ENCODE assay signal across 8 mouse cellular contexts in the genomic region with DNA sequence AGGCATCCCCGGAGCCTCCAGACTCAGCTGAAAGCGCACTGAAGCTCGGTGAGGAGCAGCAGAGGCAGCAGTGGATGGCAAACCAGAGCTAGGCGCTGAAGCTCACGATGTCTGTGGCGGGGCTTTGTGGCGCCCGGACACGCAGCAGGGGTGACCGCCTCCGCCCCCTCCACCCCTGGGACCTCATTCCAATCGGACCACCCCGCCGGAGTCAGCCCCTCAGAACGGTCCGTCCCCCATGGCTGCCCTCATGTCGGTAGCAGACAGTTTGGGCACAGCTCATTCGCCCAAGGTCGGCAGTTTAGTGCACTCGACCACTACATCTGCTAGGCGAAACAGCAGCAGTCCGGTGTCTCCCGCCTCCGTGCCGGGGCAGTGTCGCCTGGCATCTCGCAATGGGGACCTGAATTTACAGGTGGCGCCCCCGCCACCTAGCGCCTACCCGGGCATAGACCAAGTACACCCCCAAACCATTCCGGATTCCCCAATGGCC. TPM values are rescaled to one million over a fixed set of nuclear protein-coding genes. Genes with fewer than 3 reads are reported as not detected.
A peak's percentile ranks its signal among the peaks of the same experiment; 100 is the strongest.
DNase-seq lines count a peak whose midpoint lies in the region; ATAC-seq lines count a peak whose summit lies in the region.

No protein-coding gene starts in this region.

- WGBS in heart, embryonic 10.5 days: under 1% methylated on average over 32 of the region's 32 CpGs
- WGBS in embryonic facial prominence, embryonic 14.5 days: 3% methylated on average over 21 of the region's 32 CpGs
- 2% methylated on average over 32 of the region's 32 CpGs for WGBS in intestine, embryonic 15.5 days
- 2% methylated on average over 32 of the region's 32 CpGs for WGBS in stomach, embryonic 16.5 days

- H3K27ac ChIP-seq in heart, embryonic 10.5 days: 0 out of 2 replicates have a peak overlapping the region, but pooled peaks have one; percentile 6
- H3K27ac ChIP-seq in embryonic facial prominence, embryonic 14.5 days (replicated peaks; ENCODE audit: low read depth, low read length): no peak overlapping the region
- H3K27ac ChIP-seq in intestine, embryonic 15.5 days: no peak overlapping the region
- H3K27ac ChIP-seq in stomach, embryonic 16.5 days (ENCODE audit: low read length): no peak overlapping the region

- peaks cover 25% of the 10 kb centered on the region for H3K27me3 ChIP-seq in heart, embryonic 10.5 days (ENCODE audit: insufficient read depth, poor library complexity, severe bottlenecking)
- peaks cover 9% of the 10 kb centered on the region; the same call in 1 of the 2 replicates for H3K27me3 ChIP-seq in embryonic facial prominence, embryonic 14.5 days (replicated peaks; ENCODE audit: control insufficient read depth, insufficient read depth, low read length)
- H3K27me3 ChIP-seq in intestine, embryonic 15.5 days (replicated peaks): peaks cover 7% of the 10 kb centered on the region
- H3K27me3 ChIP-seq in stomach, embryonic 16.5 days (ENCODE audit: control insufficient read depth, insufficient read depth, low read length): no peaks in the 10 kb centered on the region

- H3K9ac ChIP-seq in embryonic facial prominence, embryonic 14.5 days (ENCODE audit: low read depth, low read length): peak overlapping the region; percentile 60
- H3K9ac ChIP-seq in intestine, embryonic 15.5 days: peak overlapping the region; percentile 36
- peak overlapping the region; percentile 62 for H3K9ac ChIP-seq in stomach, embryonic 16.5 days (ENCODE audit: low read length)

- intact Hi-C loops in heart, postnatal 36 days (cut with DNase I): no loop called here

- H3K4me2 ChIP-seq in embryonic facial prominence, embryonic 14.5 days (ENCODE audit: low read depth, low read length): peak overlapping the region; percentile 87
- peak overlapping the region; percentile 88 for H3K4me2 ChIP-seq in intestine, embryonic 15.5 days (replicated peaks)
- peak overlapping the region; percentile 85 for H3K4me2 ChIP-seq in stomach, embryonic 16.5 days (ENCODE audit: low read depth, low read length)

- H3K9me3 ChIP-seq in heart, embryonic 10.5 days: no peaks in the 10 kb centered on the region
- H3K9me3 ChIP-seq in embryonic facial prominence, embryonic 14.5 days (ENCODE audit: control insufficient read depth, low read length): peaks cover 9% of the 10 kb centered on the region
- no peaks in the 10 kb centered on the region for H3K9me3 ChIP-seq in intestine, embryonic 15.5 days
- 0 out of 2 replicates have a peak, but pooled peaks cover 14% of the 10 kb centered on the region for H3K9me3 ChIP-seq in stomach, embryonic 16.5 days (replicated peaks; ENCODE audit: control insufficient read depth, low read length)

- no peaks in the 10 kb centered on the region for H3K36me3 ChIP-seq in heart, embryonic 10.5 days
- no peaks in the 10 kb centered on the region for H3K36me3 ChIP-seq in embryonic facial prominence, embryonic 14.5 days (ENCODE audit: control insufficient read depth, insufficient read depth, low read length)
- H3K36me3 ChIP-seq in intestine, embryonic 15.5 days: no peaks in the 10 kb centered on the region
- H3K36me3 ChIP-seq in stomach, embryonic 16.5 days (ENCODE audit: control insufficient read depth, insufficient read depth, low read length): no peaks in the 10 kb centered on the region

- peak; percentile 33; the same call in 1 of the 2 replicates for ATAC-seq in embryonic facial prominence, embryonic 14.5 days (ENCODE audit: low read depth)
- ATAC-seq in intestine, embryonic 15.5 days: peak; percentile 43; the same call in 1 of the 2 replicates
- ATAC-seq in megakaryocyte progenitor cell, adult 5-6 weeks (replicated peaks; ENCODE audit: poor library complexity): peak; percentile 26; the same call in 1 of the 2 replicates
- ATAC-seq in stomach, embryonic 16.5 days (ENCODE audit: insufficient read depth, low FRiP score): no peak

- peaks cover 8% of the 10 kb centered on the region for H3K4me1 ChIP-seq in heart, embryonic 10.5 days
- H3K4me1 ChIP-seq in embryonic facial prominence, embryonic 14.5 days (ENCODE audit: control insufficient read depth, insufficient read depth, low read length): no peaks in the 10 kb centered on the region
- no peaks in the 10 kb centered on the region; the same call in 1 of the 2 replicates for H3K4me1 ChIP-seq in intestine, embryonic 15.5 days (replicated peaks)
- peaks cover 7% of the 10 kb centered on the region; the same call in 1 of the 2 replicates for H3K4me1 ChIP-seq in stomach, embryonic 16.5 days (ENCODE audit: control insufficient read depth, insufficient read depth, low read length)

- DNase-seq in heart, embryonic 10.5 days (ENCODE audit: low spot score): no peak
- no peak for DNase-seq in heart, postnatal 36 days
- DNase-seq in Muller cell, postnatal 12 days (ENCODE audit: inconsistent ontology term): peak; percentile 19
- DNase-seq in embryonic facial prominence, embryonic 14.5 days (ENCODE audit: low spot score): peak; percentile 12
- no peak for DNase-seq in cerebellum, adult 9-11 months

- peak overlapping the region; percentile 60 for H3K4me3 ChIP-seq in heart, embryonic 10.5 days
- H3K4me3 ChIP-seq in embryonic facial prominence, embryonic 14.5 days (ENCODE audit: low read depth, low read length): peak overlapping the region; percentile 44
- H3K4me3 ChIP-seq in intestine, embryonic 15.5 days (replicated peaks): peak overlapping the region; percentile 37
- peak overlapping the region; percentile 48 for H3K4me3 ChIP-seq in stomach, embryonic 16.5 days (replicated peaks; ENCODE audit: low read length)

RNA-seq across cellular contexts. Expression of a gene that starts 19.9 kb away (rescaled TPM):
- 28.2 and 32.6 TPM in 2 replicates for polyA plus RNA-seq in heart, embryonic 10.5 days (2016; fragmentation: Nextera tagmentation; extraction: Ambion mirVana)
- total RNA-seq in heart, postnatal 36 days (2021): 10 to 100 TPM; 18.7 to 22.0 TPM
- 20.9 and 24.5 TPM in 2 replicates for polyA plus RNA-seq in embryonic facial prominence, embryonic 14.5 days (2014; fragmentation: Nextera tagmentation; extraction: Ambion mirVana)
- 20.9 and 21.1 TPM in 2 replicates for polyA plus RNA-seq in intestine, embryonic 15.5 days (2015; fragmentation: Nextera tagmentation; extraction: Ambion mirVana)
- 26.4 and 29.5 TPM in 2 replicates for total RNA-seq in megakaryocyte progenitor cell, adult 5-6 weeks (2015)
- 29.6 and 38.8 TPM in 2 replicates for total RNA-seq in megakaryocyte progenitor cell, adult 5-6 weeks (2017)
- polyA plus RNA-seq in stomach, embryonic 16.5 days (2015; fragmentation: Nextera tagmentation; extraction: Ambion mirVana): 23.4 and 25.4 TPM in 2 replicates

Comparison
In these comparisons a context has a peak if more than half of its experiments do, and no peak if none do; other contexts are left out.
1. DNase-seq: peak in Muller cell, postnatal 12 days (single experiment) and embryonic facial prominence, embryonic 14.5 days (single experiment); none in heart, embryonic 10.5 days (single experiment), heart, postnatal 36 days (0 of 2) and cerebellum, adult 9-11 months (single experiment).
2. Peak in every context shown above with its lines, with median percentiles within 50 percentile points of each other: H3K4me3 ChIP-seq, H3K4me2 ChIP-seq and H3K9ac ChIP-seq.